18 mouse cellular contexts compared by ENCODE assay signal in genomic region chrX:142846266-142846665, GRCm38 (mm10).
DNase-seq lines count a peak whose midpoint lies in the region; ATAC-seq and TF ChIP-seq lines count a peak whose summit lies in the region.
"Had no signal": no experiment of that assay in that cellular context is flagged by ENCODE, and none has a peak within 500 bp of the region (broad histone marks: within the 10 kb centered on the region; RNA-seq: fewer than 3 reads in every experiment).

No protein-coding gene starts in this region.

- no peaks in the 10 kb centered on the region for H3K4me1 ChIP-seq in kidney, postnatal 0 days (replicated peaks; ENCODE audit: insufficient read depth, low read length)
- no peaks in the 10 kb centered on the region for H3K4me1 ChIP-seq in kidney, adult 2 months (ENCODE audit: control insufficient read depth, insufficient read depth, low read length)
- H3K4me1 ChIP-seq: embryonic facial prominence, embryonic 15.5 days; forebrain, embryonic 10.5 days; heart, embryonic 12.5 days; hindbrain, embryonic 15.5 days had no signal

- ATAC-seq in kidney, postnatal 0 days (replicated peaks; ENCODE audit: low FRiP score, low read depth): no peak
- ATAC-seq: forebrain, embryonic 14.5 days; intestine, embryonic 16.5 days had no signal

- H3K4me3 ChIP-seq in kidney, postnatal 0 days (replicated peaks; ENCODE audit: low read depth, low read length): no peak overlapping the region
- no peak overlapping the region for H3K4me3 ChIP-seq in kidney, adult 2 months (ENCODE audit: insufficient read depth, low read depth, low read length)
- H3K4me3 ChIP-seq: embryonic facial prominence, embryonic 15.5 days; erythroblast, embryonic 14.5 days; forebrain, embryonic 10.5 days; heart, embryonic 12.5 days; hindbrain, embryonic 15.5 days had no signal

- no peak overlapping the region for H3K27ac ChIP-seq in kidney, postnatal 0 days
- no peak overlapping the region for H3K27ac ChIP-seq in kidney, adult 2 months (ENCODE audit: insufficient read depth, low read depth, low read length)
- H3K27ac ChIP-seq: embryonic facial prominence, embryonic 15.5 days; forebrain, embryonic 10.5 days; hindbrain, embryonic 15.5 days had no signal

- TF ChIP-seq CTCF in kidney, postnatal 0 days (IDR thresholded peaks at IDR 0.05; ENCODE audit: low read depth): no peak
- TF ChIP-seq CTCF in kidney, adult 2 months (conservative IDR thresholded peaks at IDR 0.05; ENCODE audit: insufficient read depth, insufficient read length, low read depth, low read length): no peak

- no peaks in the 10 kb centered on the region for H3K9me3 ChIP-seq in kidney, postnatal 0 days (replicated peaks; ENCODE audit: low read length)
- H3K9me3 ChIP-seq: embryonic facial prominence, embryonic 15.5 days; forebrain, embryonic 10.5 days; heart, embryonic 12.5 days; hindbrain, embryonic 15.5 days had no signal

- no peak for TF ChIP-seq POLR2A in kidney, adult 2 months (IDR thresholded peaks at IDR 0.05; ENCODE audit: low read depth, low read length)

- DNase-seq in adrenal gland, adult 8-10 months: peak; percentile 45
- DNase-seq in adrenal gland, postnatal 25 days: no peak
- peak; percentile 30 for DNase-seq in kidney, postnatal 0 days (ENCODE audit: low spot score)
- DNase-seq in kidney, adult 18-20 months: no peak
- DNase-seq in adrenal gland, postnatal 36 days: peak; percentile 57 to 58
- DNase-seq in testis, postnatal 14 days (ENCODE audit: low spot score): peak; percentile 62
- no peak for DNase-seq in kidney, adult 2 months
- DNase-seq: cerebellum, adult 2 months; cerebellum, postnatal 10 days; gastrocnemius, postnatal 36 days; heart, postnatal 36 days had no signal

- H3K4me2 ChIP-seq in kidney, postnatal 0 days (ENCODE audit: low read length): no peak overlapping the region
- H3K4me2 ChIP-seq: embryonic facial prominence, embryonic 15.5 days; heart, embryonic 12.5 days; hindbrain, embryonic 15.5 days had no signal

- no peak overlapping the region for H3K9ac ChIP-seq in kidney, postnatal 0 days (ENCODE audit: low read depth, low read length)
- H3K9ac ChIP-seq: embryonic facial prominence, embryonic 15.5 days; heart, embryonic 12.5 days; hindbrain, embryonic 15.5 days had no signal

- WGBS in kidney, postnatal 0 days: 72% methylated on average over 6 of the region's 6 CpGs
- 54% methylated on average over 6 of the region's 6 CpGs for WGBS in kidney, adult 2 months

- H3K36me3 ChIP-seq in kidney, postnatal 0 days (ENCODE audit: insufficient read depth, low read length): no peaks in the 10 kb centered on the region
- no peaks in the 10 kb centered on the region for H3K36me3 ChIP-seq in kidney, adult 2 months (ENCODE audit: control insufficient read depth, insufficient read depth, low read length)
- H3K36me3 ChIP-seq: embryonic facial prominence, embryonic 15.5 days; forebrain, embryonic 10.5 days; hindbrain, embryonic 15.5 days had no signal

- no peaks in the 10 kb centered on the region for H3K27me3 ChIP-seq in kidney, postnatal 0 days (ENCODE audit: insufficient read depth, low read length)
- H3K27me3 ChIP-seq in kidney, adult 2 months (replicated peaks; ENCODE audit: control insufficient read depth, insufficient read depth, low read length): no peaks in the 10 kb centered on the region
- H3K27me3 ChIP-seq: heart, embryonic 12.5 days; hindbrain, embryonic 15.5 days had no signal

Comparison
In these comparisons a context has a peak if more than half of its experiments do, and no peak if none do; other contexts are left out.
1. DNase-seq: peak in adrenal gland, adult 8-10 months (single experiment), kidney, postnatal 0 days (single experiment), adrenal gland, postnatal 36 days (2 of 2) and testis, postnatal 14 days (single experiment); none in adrenal gland, postnatal 25 days (single experiment), kidney, adult 18-20 months (single experiment) and kidney, adult 2 months (single experiment).